Mouse (Mus musculus): ENCODE data around the gene Fbrsl1. TPM values are rescaled to one million over a fixed set of nuclear protein-coding genes. Genes with fewer than 3 reads are reported as not detected.

The Fbrsl1 gene
- polyA plus RNA-seq, 1 experiment: 51.7 TPM

GRCm38 (mm10) chr5:110406065-110406714, 42.1 kb downstream of the Fbrsl1 start:
- H3K27me3 ChIP-seq (ENCODE audit: control insufficient read depth, insufficient read depth, low read length, poor library complexity, severe bottlenecking): no peaks in the 10 kb centered on the region
- no peaks in the 10 kb centered on the region for H3K36me3 ChIP-seq (ENCODE audit: control insufficient read depth, insufficient read depth, low read length, poor library complexity, severe bottlenecking)
- H3K4me1 ChIP-seq (ENCODE audit: control insufficient read depth, insufficient read depth, low read length): peaks cover 7% of the 10 kb centered on the region
- H3K27ac ChIP-seq (ENCODE audit: insufficient read depth, low read length): no peak overlapping the region
- H3K9me3 ChIP-seq (replicated peaks; ENCODE audit: control insufficient read depth, insufficient read depth, low read length, poor library complexity, severe bottlenecking): no peaks in the 10 kb centered on the region
- H3K4me3 ChIP-seq (ENCODE audit: low read depth, low read length): no peak overlapping the region
- H3K9ac ChIP-seq (ENCODE audit: low read depth, poor library complexity, severe bottlenecking): no peak overlapping the region
- TF ChIP-seq POLR2A (IDR thresholded peaks at IDR 0.05; ENCODE audit: insufficient read depth, low read length): no peak
- TF ChIP-seq CTCF (IDR thresholded peaks at IDR 0.05; ENCODE audit: low read depth, low read length): no peak
- TF ChIP-seq EP300 (IDR thresholded peaks at IDR 0.05; ENCODE audit: insufficient read depth, low read depth, low read length): 0 out of 2 replicates have a peak, but pooled peaks have one; percentile 62

DNA sequence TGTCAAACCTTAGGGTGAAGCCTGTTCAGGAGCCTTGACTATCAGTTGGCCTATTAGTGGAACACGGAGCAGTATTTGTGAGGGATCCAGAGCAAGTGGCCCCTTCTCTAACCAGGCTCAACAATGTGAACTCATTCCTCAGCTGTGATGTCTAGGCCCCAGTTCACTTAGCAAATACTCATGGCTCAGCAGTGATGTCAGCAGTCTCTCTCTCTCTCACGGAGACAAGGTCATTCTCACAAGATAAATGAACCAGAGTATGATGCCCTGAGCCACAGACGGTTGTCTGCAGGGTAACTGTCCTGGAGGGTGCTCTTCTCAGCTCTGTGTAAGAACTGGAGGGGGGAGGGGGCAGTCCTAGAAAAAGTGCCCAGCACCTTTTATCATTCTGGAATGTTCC, 44.4 kb downstream of the Fbrsl1 start:
- no peak overlapping the region for H3K4me3 ChIP-seq (ENCODE audit: low read depth, low read length)
- no peak overlapping the region for H3K9ac ChIP-seq (ENCODE audit: low read depth, poor library complexity, severe bottlenecking)
- no peaks in the 10 kb centered on the region for H3K27me3 ChIP-seq (ENCODE audit: control insufficient read depth, insufficient read depth, low read length, poor library complexity, severe bottlenecking)
- H3K4me1 ChIP-seq (ENCODE audit: control insufficient read depth, insufficient read depth, low read length): peaks cover 7% of the 10 kb centered on the region
- TF ChIP-seq CTCF (IDR thresholded peaks at IDR 0.05; ENCODE audit: low read depth, low read length) (no peak), EP300 (IDR thresholded peaks at IDR 0.05; ENCODE audit: insufficient read depth, low read depth, low read length) (no peak), POLR2A (IDR thresholded peaks at IDR 0.05; ENCODE audit: insufficient read depth, low read length) (no peak)
- no peak overlapping the region for H3K27ac ChIP-seq (ENCODE audit: insufficient read depth, low read length)
- no peaks in the 10 kb centered on the region for H3K36me3 ChIP-seq (ENCODE audit: control insufficient read depth, insufficient read depth, low read length, poor library complexity, severe bottlenecking)
- no peaks in the 10 kb centered on the region for H3K9me3 ChIP-seq (replicated peaks; ENCODE audit: control insufficient read depth, insufficient read depth, low read length, poor library complexity, severe bottlenecking)

DNA sequence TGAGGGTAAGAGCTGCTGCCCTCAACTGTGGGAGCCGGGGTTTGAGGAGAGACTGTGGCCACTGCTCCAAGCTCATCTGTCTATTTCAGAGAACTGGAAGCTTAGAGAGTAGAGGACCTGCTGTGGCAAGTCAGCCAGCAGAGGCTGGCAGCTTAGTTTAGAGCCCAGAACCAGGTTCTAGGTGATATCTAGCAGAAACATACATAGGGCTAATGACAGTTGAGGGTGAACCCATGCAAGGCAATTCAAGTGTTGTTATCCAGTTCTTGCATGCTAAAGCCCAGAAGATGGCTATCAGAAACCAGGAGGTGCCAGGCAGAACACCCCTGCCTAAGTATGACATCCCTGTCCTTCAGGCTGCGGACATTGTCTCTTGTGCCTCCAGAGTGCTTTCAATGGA, 45.7 kb downstream of the Fbrsl1 start:
- H3K4me1 ChIP-seq (ENCODE audit: control insufficient read depth, insufficient read depth, low read length): peaks cover 7% of the 10 kb centered on the region
- no peak overlapping the region for H3K27ac ChIP-seq (ENCODE audit: insufficient read depth, low read length)
- H3K4me3 ChIP-seq (ENCODE audit: low read depth, low read length): no peak overlapping the region
- H3K9me3 ChIP-seq (replicated peaks; ENCODE audit: control insufficient read depth, insufficient read depth, low read length, poor library complexity, severe bottlenecking): no peaks in the 10 kb centered on the region
- no peak for TF ChIP-seq CTCF (IDR thresholded peaks at IDR 0.05; ENCODE audit: low read depth, low read length)
- TF ChIP-seq POLR2A (IDR thresholded peaks at IDR 0.05; ENCODE audit: insufficient read depth, low read length): no peak
- TF ChIP-seq EP300 (IDR thresholded peaks at IDR 0.05; ENCODE audit: insufficient read depth, low read depth, low read length): no peak
- no peak overlapping the region for H3K9ac ChIP-seq (ENCODE audit: low read depth, poor library complexity, severe bottlenecking)
- no peaks in the 10 kb centered on the region for H3K36me3 ChIP-seq (ENCODE audit: control insufficient read depth, insufficient read depth, low read length, poor library complexity, severe bottlenecking)
- no peaks in the 10 kb centered on the region for H3K27me3 ChIP-seq (ENCODE audit: control insufficient read depth, insufficient read depth, low read length, poor library complexity, severe bottlenecking)

DNA sequence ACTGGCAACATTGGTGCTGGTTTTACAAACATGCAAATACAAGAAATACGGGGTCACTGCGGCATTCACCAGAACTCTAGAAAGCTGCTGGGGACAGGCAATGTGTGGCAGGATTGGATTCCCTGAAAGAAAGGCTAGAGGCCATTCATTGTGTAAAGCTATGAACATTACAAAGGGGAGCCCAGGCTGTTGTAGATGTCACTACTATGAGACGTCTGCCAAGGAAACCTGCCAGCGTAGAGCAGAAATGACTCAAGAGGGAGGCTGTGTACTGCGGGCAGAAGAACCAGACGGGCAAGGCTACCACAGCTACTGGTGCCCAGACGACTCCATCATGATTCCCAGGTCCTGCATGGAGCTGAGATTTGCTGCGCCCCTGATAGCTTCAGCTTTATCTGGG, 47.2 kb downstream of the Fbrsl1 start:
- no peaks in the 10 kb centered on the region for H3K9me3 ChIP-seq (replicated peaks; ENCODE audit: control insufficient read depth, insufficient read depth, low read length, poor library complexity, severe bottlenecking)
- TF ChIP-seq CTCF (IDR thresholded peaks at IDR 0.05; ENCODE audit: low read depth, low read length): no peak
- no peak for TF ChIP-seq POLR2A (IDR thresholded peaks at IDR 0.05; ENCODE audit: insufficient read depth, low read length)
- no peak for TF ChIP-seq EP300 (IDR thresholded peaks at IDR 0.05; ENCODE audit: insufficient read depth, low read depth, low read length)
- no peak overlapping the region for H3K9ac ChIP-seq (ENCODE audit: low read depth, poor library complexity, severe bottlenecking)
- no peak overlapping the region for H3K27ac ChIP-seq (ENCODE audit: insufficient read depth, low read length)
- H3K4me3 ChIP-seq (ENCODE audit: low read depth, low read length): no peak overlapping the region
- no peaks in the 10 kb centered on the region for H3K4me1 ChIP-seq (ENCODE audit: control insufficient read depth, insufficient read depth, low read length)
- H3K27me3 ChIP-seq (ENCODE audit: control insufficient read depth, insufficient read depth, low read length, poor library complexity, severe bottlenecking): no peaks in the 10 kb centered on the region
- H3K36me3 ChIP-seq (ENCODE audit: control insufficient read depth, insufficient read depth, low read length, poor library complexity, severe bottlenecking): no peaks in the 10 kb centered on the region

DNA sequence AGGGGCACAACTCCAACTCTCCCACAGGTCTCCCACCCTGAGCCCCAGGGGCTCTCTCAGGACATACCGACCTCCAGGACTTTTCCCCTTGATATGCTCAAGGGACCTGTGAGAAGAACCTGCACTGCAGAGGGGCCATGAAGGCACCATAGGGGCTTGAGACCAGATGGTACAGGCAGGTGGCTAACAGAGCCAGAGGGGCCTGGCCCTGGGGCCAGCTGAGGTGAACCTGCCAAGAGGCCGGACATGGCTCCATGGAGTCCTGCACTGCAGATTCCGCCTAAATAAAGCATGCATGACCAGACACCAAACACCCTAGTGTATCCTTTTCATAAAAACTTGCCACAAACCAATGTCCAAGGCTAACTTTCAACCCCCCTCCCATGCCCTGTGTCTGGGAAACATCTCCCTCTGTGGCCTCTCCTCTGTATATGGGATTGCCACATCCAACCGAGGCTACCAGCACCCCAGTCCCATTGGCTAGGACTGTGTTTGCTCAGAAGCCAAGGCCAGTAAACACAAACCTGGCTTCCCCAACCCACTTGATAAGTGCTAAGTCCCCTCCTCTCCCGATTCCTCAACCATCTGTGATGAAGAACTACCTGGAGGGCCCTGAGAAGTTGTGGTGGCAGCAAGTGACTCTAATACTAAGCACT, 53.2 kb downstream of the Fbrsl1 start:
- H3K9ac ChIP-seq (ENCODE audit: low read depth, poor library complexity, severe bottlenecking): no peak overlapping the region
- no peak overlapping the region for H3K4me3 ChIP-seq (ENCODE audit: low read depth, low read length)
- no peak for TF ChIP-seq EP300 (IDR thresholded peaks at IDR 0.05; ENCODE audit: insufficient read depth, low read depth, low read length)
- TF ChIP-seq CTCF (IDR thresholded peaks at IDR 0.05; ENCODE audit: low read depth, low read length): no peak
- TF ChIP-seq POLR2A (IDR thresholded peaks at IDR 0.05; ENCODE audit: insufficient read depth, low read length): no peak
- H3K36me3 ChIP-seq (ENCODE audit: control insufficient read depth, insufficient read depth, low read length, poor library complexity, severe bottlenecking): no peaks in the 10 kb centered on the region
- H3K27me3 ChIP-seq (ENCODE audit: control insufficient read depth, insufficient read depth, low read length, poor library complexity, severe bottlenecking): no peaks in the 10 kb centered on the region
- no peaks in the 10 kb centered on the region for H3K9me3 ChIP-seq (replicated peaks; ENCODE audit: control insufficient read depth, insufficient read depth, low read length, poor library complexity, severe bottlenecking)
- no peak overlapping the region for H3K27ac ChIP-seq (ENCODE audit: insufficient read depth, low read length)
- no peaks in the 10 kb centered on the region for H3K4me1 ChIP-seq (ENCODE audit: control insufficient read depth, insufficient read depth, low read length)

DNA sequence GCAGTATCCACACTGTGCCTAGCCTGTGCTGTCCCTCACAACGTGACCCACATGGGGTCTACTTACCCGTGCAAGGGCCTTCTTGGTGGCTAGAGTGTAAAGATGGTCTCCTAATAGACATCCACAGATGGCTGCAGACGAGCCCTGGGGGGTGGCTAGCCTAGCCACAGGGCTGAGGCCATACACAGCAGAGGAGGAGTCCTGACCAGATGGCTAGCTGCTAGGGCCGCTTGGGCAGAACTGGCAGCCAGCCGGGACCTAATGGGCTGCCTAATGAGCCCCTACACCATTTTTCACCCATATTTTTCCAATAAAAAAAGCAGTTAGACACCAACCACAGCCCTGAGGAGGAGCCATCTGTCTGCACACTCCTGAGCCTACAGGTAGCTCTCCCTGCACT, 55.6 kb downstream of the Fbrsl1 start:
- Histone ChIP-seq H3K9me3 (replicated peaks; ENCODE audit: control insufficient read depth, insufficient read depth, low read length, poor library complexity, severe bottlenecking) (no peaks in the 10 kb centered on the region), H3K36me3 (ENCODE audit: control insufficient read depth, insufficient read depth, low read length, poor library complexity, severe bottlenecking) (no peaks in the 10 kb centered on the region), H3K4me1 (ENCODE audit: control insufficient read depth, insufficient read depth, low read length) (no peaks in the 10 kb centered on the region), H3K27me3 (ENCODE audit: control insufficient read depth, insufficient read depth, low read length, poor library complexity, severe bottlenecking) (no peaks in the 10 kb centered on the region), H3K4me3 (ENCODE audit: low read depth, low read length) (no peak overlapping the region), H3K9ac (ENCODE audit: low read depth, poor library complexity, severe bottlenecking) (no peak overlapping the region), H3K27ac (ENCODE audit: insufficient read depth, low read length) (no peak overlapping the region)
- TF ChIP-seq CTCF (IDR thresholded peaks at IDR 0.05; ENCODE audit: low read depth, low read length) (no peak), EP300 (IDR thresholded peaks at IDR 0.05; ENCODE audit: insufficient read depth, low read depth, low read length) (no peak), POLR2A (IDR thresholded peaks at IDR 0.05; ENCODE audit: insufficient read depth, low read length) (no peak)
